Mouse (Mus musculus) forebrain, embryonic 14.5 days (tissue): ENCODE data around the gene Dapk2. TPM values are rescaled to one million over a fixed set of nuclear protein-coding genes. Genes with fewer than 3 reads are reported as not detected.

Experiments used
- ATAC-seq: fragments of 200-750 bp; cut with Nextera tagmentation; 2 replicates; pipeline ENCODE4 v1.8.0; 2017; ENCODE audit warnings: mild to moderate bottlenecking, moderate library complexity
- DNase-seq: peaks from one replicate; pipeline ENCODE4 v3.0.0-alpha.2; 2015; ENCODE audit warnings: low spot score
- H3K27ac ChIP-seq: fragments of 300-500 bp; sonication (generic); 2 replicates; pipeline ENCODE4 v1.5.1; 2014; ENCODE audit warnings: low read depth, mild to moderate bottlenecking, control low read depth, low read length, moderate library complexity
- H3K27me3 ChIP-seq: fragments of 300-500 bp; sonication (generic); replicated peaks from 2 replicates; pipeline ENCODE4 v1.6.1; 2014; ENCODE audit warnings: low read length, control low read depth, mixed read lengths; ENCODE audit not compliant: control insufficient read depth, insufficient read depth
- H3K36me3 ChIP-seq: fragments of 300-500 bp; sonication (generic); 2 replicates; pipeline ENCODE4 v1.6.1; 2014; ENCODE audit warnings: low read length, control low read depth; ENCODE audit not compliant: control insufficient read depth, insufficient read depth
- H3K4me1 ChIP-seq: fragments of 300-500 bp; sonication (generic); 2 replicates; pipeline ENCODE4 v1.6.1; 2014; ENCODE audit warnings: antibody characterized with exemption, low read length, control low read depth; ENCODE audit not compliant: control insufficient read depth, insufficient read depth
- H3K4me2 ChIP-seq: fragments of 300-500 bp; sonication (generic); 2 replicates; pipeline ENCODE4 v1.6.1; 2014; ENCODE audit warnings: mild to moderate bottlenecking, control low read depth, low read length
- H3K4me3 ChIP-seq: fragments of 300-500 bp; sonication (generic); 2 replicates; pipeline ENCODE4 v1.5.1; 2014; ENCODE audit warnings: low read depth, low read length, control low read depth
- H3K9ac ChIP-seq: fragments of 300-500 bp; sonication (generic); 2 replicates; pipeline ENCODE4 v1.6.1; 2014; ENCODE audit warnings: mild to moderate bottlenecking, low read length, control low read depth, moderate library complexity
- H3K9me3 ChIP-seq: fragments of 300-500 bp; sonication (generic); replicated peaks from 2 replicates; pipeline ENCODE4 v1.6.1; 2016; ENCODE audit warnings: low read length, control low read depth, mixed read lengths; ENCODE audit not compliant: control insufficient read depth
- WGBS: fragments of 180-500 bp; shearing (Covaris S2); extraction: QIAGEN DNeasy Blood & Tissue Kit; methylation state at CpG from one replicate; pipeline ENCODE4 v1.1.7; 2014; 5-methylcytosine and 5-hydroxymethylcytosine counted together
- polyA plus RNA-seq: library from polyadenylated mRNA; unstranded; fragments of >200 nt; fragmentation: Nextera tagmentation; extraction: Ambion mirVana; gene quantifications from 2 replicates; pipeline ENCODE4 v1.2.1, GENCODE M21; 2014

Gene Dapk2
- polyA plus RNA-seq, 1 experiment from 2014 or later = 2.3 TPM

DNA sequence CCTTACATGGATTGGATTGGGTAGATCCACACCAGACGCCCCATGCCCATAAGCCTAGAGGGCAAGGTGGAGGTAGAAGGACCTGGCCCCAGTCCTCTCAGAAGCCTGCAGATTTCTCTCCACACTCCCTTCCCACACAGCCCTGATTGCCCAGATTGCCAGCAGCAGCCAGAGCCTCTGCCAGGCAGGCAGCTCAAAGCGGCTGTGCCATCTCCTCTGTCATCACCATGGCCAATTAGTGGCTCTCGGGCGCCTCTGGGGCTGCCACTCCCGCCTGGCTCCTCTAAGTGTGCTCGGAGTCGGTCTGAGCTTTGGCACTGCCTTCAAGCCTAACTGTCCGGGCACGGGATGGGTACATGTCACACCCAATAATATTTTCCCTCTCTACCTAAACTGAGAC lies 47.7 kb downstream of the Dapk2 start:
- WGBS = 83% methylated on average over 9 of the region's 9 CpGs
- H3K36me3 ChIP-seq = no peaks in the 10 kb centered on the region
- no peak for ATAC-seq

DNA sequence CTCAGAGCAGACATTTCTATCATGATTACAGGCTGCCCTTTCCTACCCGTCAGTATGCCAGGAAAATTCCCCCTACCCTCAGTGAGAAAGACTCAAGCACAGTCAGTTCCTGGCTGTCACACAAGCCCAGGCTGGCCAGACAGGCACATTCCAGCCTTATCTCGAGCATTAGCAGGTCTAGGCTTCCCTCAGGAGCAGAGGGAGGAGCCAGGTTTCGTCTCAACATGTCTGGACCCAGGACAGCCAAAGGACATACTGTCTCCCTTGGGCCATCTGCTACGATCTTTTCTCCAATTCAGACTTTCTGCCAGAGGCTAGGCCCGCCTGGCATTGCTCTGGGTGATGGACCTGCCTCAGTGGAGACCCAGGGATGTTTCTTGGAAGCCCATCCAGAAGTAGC lies 48.8 kb downstream of the Dapk2 start:
- no peak for DNase-seq
- Histone ChIP-seq H3K4me2 (no peak overlapping the region), H3K4me3 (no peak overlapping the region), H3K9ac (no peak overlapping the region), H3K9me3 (no peaks in the 10 kb centered on the region), H3K27me3 (no peaks in the 10 kb centered on the region), H3K4me1 (no peaks in the 10 kb centered on the region), H3K36me3 (no peaks in the 10 kb centered on the region), H3K27ac (no peak overlapping the region)
- no peak for ATAC-seq
- 82% methylated on average over 5 of the region's 5 CpGs for WGBS

More for the DNA sequence above, 47.7 kb downstream of the Dapk2 start:
- Histone ChIP-seq H3K4me2 (no peak overlapping the region), H3K9me3 (no peaks in the 10 kb centered on the region), H3K4me3 (no peak overlapping the region), H3K9ac (no peak overlapping the region), H3K27ac (no peak overlapping the region), H3K27me3 (no peaks in the 10 kb centered on the region), H3K4me1 (no peaks in the 10 kb centered on the region)
- peak; percentile 25 for DNase-seq

DNA sequence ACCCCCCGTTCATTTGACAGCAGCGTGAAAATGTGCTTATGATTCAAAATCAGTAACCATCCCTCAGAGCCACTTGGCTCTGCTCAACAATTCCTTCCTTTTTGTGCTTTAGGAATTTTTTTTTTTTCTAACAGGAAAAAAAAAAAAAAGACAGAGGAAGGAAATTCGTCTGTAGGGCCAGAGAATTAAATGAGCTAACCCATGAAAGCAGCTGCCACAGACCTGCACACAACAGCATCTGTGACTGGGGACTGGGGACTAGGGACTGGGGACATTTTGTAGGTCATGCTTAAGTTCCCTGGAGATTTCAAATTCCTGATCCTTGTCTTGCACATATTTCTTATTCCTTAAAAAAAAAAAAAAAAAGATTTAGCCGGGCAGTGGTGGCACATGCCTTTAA lies 53.4 kb downstream of the Dapk2 start:
- Histone ChIP-seq H3K4me2 (no peak overlapping the region), H3K4me3 (no peak overlapping the region), H3K4me1 (peaks cover 5% of the 10 kb centered on the region), H3K36me3 (no peaks in the 10 kb centered on the region), H3K27ac (no peak overlapping the region), H3K9ac (no peak overlapping the region), H3K9me3 (no peaks in the 10 kb centered on the region), H3K27me3 (no peaks in the 10 kb centered on the region)
- DNase-seq (no peak), ATAC-seq (no peak)
- WGBS = 52% methylated on average over 4 of the region's 4 CpGs

DNA sequence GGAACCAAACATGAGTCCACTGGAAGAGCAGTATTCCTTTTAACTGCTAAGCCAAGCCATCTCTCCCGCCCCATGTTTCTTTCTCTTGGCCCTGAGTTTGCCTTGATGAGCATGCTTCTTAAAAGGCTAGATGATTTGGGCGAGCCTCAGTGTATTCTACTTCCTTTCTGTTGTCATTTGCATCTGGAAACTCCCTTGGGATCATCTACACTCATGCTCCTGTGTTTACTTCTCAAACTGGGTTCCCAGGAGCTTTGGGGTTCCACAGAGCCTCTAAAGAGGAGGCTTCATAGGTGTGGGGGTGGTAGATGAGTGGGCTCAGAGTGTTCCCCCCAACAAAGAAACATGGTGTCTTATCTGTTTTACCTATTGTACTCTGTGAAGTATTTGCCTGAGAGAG lies 54.1 kb downstream of the Dapk2 start:
- H3K9ac ChIP-seq = no peak overlapping the region
- no peak for ATAC-seq
- peaks cover 5% of the 10 kb centered on the region for H3K4me1 ChIP-seq

DNA sequence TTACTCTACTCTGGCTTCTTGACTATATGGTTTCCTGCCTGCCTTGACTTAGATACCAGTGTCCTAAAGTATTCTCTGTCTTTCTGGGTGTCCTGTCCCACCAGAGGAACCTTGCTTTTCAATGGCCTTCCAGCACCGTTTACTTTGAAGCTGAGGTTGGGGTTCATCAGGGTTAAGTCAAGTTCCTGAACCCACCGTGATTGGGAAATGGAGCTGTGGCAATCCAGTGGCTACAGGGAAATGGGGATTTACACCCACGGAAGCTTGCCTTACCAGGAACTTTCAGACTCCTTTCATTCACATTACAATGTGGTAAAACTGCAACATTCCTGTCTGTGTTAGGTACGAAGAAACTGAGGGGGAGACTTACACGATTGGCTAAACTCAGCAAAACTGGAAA lies 54.8 kb downstream of the Dapk2 start:
- H3K4me1 ChIP-seq = peaks cover 5% of the 10 kb centered on the region
- H3K4me2 ChIP-seq = no peak overlapping the region
- no peak overlapping the region for H3K9ac ChIP-seq
- H3K27ac ChIP-seq = no peak overlapping the region
- H3K4me3 ChIP-seq = no peak overlapping the region
- no peaks in the 10 kb centered on the region for H3K9me3 ChIP-seq
- no peaks in the 10 kb centered on the region for H3K27me3 ChIP-seq
- DNase-seq (no peak), ATAC-seq (no peak)
- WGBS = 88% methylated on average over 5 of the region's 5 CpGs
- H3K36me3 ChIP-seq = no peaks in the 10 kb centered on the region

More for the DNA sequence above, 54.1 kb downstream of the Dapk2 start:
- H3K4me3 ChIP-seq = no peak overlapping the region
- DNase-seq = no peak
- no peaks in the 10 kb centered on the region for H3K27me3 ChIP-seq
- no peak overlapping the region for H3K4me2 ChIP-seq
- no peaks in the 10 kb centered on the region for H3K9me3 ChIP-seq
- 81% methylated on average over 2 of the region's 2 CpGs for WGBS
- H3K36me3 ChIP-seq = no peaks in the 10 kb centered on the region
- H3K27ac ChIP-seq = no peak overlapping the region

DNA sequence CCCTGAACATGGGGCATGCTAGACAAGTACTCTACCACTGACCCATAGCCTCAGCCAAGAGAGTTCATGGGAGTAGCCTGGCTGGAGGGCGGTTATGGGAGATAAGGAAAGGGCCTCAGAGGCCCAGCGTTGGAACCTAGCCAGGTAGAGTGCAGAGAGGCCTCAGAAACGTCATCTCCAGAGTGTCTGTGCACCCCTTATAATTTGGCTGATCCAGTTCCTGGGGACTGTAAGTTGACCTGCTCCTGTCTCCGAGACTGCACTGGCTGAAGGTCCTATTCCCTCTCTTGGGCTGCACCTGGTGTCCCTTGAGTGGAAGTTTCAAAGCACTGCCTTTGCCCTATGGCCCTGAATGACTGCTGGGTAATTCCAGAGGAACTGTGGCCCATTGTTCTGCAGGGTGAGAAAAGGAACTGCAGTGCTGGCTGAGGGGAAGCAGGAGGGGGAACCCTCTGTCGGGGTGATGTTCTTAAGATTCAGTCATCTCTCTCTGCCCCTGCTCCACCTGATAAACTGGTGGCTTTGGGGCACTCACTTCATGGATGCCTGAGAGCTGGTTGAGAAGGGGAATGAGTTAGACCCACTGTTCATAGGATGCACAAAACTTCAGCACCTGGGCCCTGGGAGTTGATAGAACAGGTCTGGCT lies 55.5 kb downstream of the Dapk2 start:
- ATAC-seq (no peak), DNase-seq (peak; percentile 8)
- H3K36me3 ChIP-seq = no peaks in the 10 kb centered on the region
- no peak overlapping the region for H3K4me2 ChIP-seq
- no peaks in the 10 kb centered on the region for H3K9me3 ChIP-seq
- H3K27me3 ChIP-seq = no peaks in the 10 kb centered on the region
- H3K4me3 ChIP-seq = no peak overlapping the region
- WGBS = 45% methylated on average over 5 of the region's 5 CpGs
- H3K4me1 ChIP-seq = peaks cover 5% of the 10 kb centered on the region
- H3K27ac ChIP-seq = 0 out of 2 replicates have a peak overlapping the region, but pooled peaks have one; percentile 5
- no peak overlapping the region for H3K9ac ChIP-seq

DNA sequence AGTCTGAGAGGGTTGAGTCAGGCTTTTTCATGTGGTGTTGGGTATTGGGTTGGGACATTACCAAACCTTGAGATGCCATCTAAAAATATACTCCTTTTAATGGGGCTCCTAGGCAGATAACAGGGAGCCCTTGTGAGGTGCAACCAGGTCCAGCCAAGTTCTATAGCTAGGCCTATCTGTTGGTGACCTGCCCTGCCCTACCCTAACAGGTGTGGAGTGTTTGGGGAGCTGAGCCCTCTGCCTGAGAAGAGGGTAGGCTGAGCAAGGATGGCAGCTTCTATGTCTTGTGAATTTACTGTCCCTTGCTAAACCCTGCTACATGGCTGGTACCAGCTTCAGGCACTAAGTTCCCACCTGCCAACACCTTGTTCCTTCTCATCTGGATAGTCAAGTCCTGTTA lies 57.5 kb downstream of the Dapk2 start:
- H3K36me3 ChIP-seq = no peaks in the 10 kb centered on the region
- H3K9me3 ChIP-seq = no peaks in the 10 kb centered on the region
- no peak for DNase-seq
- ATAC-seq = no peak
- H3K27ac ChIP-seq = no peak overlapping the region
- no peak overlapping the region for H3K4me3 ChIP-seq
- peaks cover 8% of the 10 kb centered on the region for H3K4me1 ChIP-seq
- no peak overlapping the region for H3K4me2 ChIP-seq
- no peak overlapping the region for H3K9ac ChIP-seq
- no peaks in the 10 kb centered on the region for H3K27me3 ChIP-seq

DNA sequence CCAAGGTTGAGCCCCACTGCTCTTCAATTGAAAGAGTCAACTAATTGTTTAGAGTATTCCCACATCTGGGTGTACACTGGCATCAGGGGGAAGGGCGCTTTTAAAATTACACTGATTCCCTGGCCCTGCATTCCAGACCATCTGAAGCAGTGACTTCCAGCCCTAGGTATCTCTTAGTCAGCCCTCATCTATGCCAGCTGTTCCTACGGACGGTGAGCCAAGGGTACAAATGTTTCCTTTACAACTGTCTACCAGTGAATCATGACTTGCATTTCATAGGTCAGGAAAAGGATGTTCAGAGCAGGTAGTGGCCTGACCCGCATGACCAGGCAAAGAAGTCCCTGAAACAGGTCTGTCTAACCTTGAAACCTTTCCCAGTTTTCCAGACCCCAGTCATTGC lies 59.9 kb downstream of the Dapk2 start:
- Histone ChIP-seq H3K9me3 (no peaks in the 10 kb centered on the region), H3K27ac (no peak overlapping the region), H3K27me3 (no peaks in the 10 kb centered on the region), H3K4me2 (no peak overlapping the region), H3K9ac (no peak overlapping the region), H3K4me3 (no peak overlapping the region), H3K4me1 (peaks cover 8% of the 10 kb centered on the region), H3K36me3 (no peaks in the 10 kb centered on the region)
- DNase-seq (no peak), ATAC-seq (no peak)
- 91% methylated on average over 4 of the region's 4 CpGs for WGBS

DNA sequence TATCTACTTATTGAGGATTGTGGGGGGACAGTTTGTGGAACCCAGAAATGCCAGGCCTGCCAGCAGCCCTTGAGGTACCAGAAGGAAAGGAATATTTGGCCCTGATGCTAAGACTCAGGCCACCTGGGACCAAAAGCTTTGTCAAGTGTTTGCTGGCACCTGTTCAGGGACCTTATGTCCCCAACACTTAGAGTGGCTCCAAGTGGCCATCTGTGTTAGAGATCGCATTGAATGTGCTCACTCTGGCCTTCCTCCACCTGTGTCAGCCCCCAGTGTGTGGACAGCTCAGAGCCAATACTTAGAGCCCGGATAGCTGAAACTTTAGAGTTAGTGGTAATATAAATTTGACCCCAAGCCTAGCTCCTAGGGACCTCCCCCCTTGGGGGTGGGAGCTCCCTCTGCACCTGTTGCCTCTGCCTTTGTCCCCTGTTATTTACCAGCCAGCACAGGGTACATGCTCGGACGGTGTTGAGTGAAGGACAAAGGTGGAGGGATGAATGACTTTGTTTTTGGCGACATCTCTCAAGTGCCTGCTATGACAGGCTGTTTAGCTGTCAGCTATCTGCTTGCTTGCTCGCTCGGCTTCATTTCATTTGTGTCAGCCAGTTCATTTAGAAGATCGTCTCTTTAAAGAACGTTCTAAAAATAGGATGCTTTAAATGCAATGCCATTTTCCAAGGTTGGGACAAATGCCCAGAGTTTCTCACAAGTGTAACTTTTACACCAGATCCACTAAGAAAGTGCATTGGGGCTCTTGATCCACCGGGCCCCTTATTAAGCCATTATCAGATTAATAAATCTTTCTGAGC lies 61.1 kb downstream of the Dapk2 start:
- DNase-seq (peak; percentile 42), ATAC-seq (no peak)
- Histone ChIP-seq H3K36me3 (no peaks in the 10 kb centered on the region), H3K4me3 (no peak overlapping the region), H3K4me1 (peaks cover 3% of the 10 kb centered on the region; the same call in 1 of the 2 replicates), H3K9ac (no peak overlapping the region), H3K9me3 (no peaks in the 10 kb centered on the region), H3K27ac (no peak overlapping the region), H3K27me3 (no peaks in the 10 kb centered on the region), H3K4me2 (no peak overlapping the region)
- WGBS = 48% methylated on average over 10 of the region's 10 CpGs
